Comparison of ENCODE assay signal across 18 mouse cellular contexts in the genomic region with DNA sequence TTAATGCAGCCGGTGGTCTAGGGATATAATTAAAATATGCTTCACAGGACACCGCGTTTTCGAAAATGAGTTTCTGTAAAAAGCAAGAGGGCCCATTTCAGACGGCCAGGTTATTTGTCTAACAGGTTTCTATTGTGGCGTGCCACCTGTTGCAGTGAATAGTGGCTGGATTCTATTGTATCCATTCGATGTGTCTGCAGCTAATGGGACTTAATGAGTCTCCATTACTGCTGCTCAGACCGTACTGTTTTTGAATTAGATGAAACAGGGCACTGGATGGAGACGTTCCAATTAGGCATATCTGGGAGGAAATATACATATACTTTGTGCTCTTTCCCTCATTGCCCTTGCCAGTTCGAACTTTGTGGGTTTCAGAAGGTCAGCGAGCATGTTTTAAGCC.
DNase-seq lines count a peak whose midpoint lies in the region; ATAC-seq and TF ChIP-seq lines count a peak whose summit lies in the region.
"Had no signal": no experiment of that assay in that cellular context is flagged by ENCODE, and none has a peak within 500 bp of the region (broad histone marks: within the 10 kb centered on the region; RNA-seq: fewer than 3 reads in every experiment).

No protein-coding gene starts in this region.

- DNase-seq in testis, postnatal 14 days (ENCODE audit: low spot score), result no peak
- peak; percentile 82 for DNase-seq in retina, embryonic 14.5 days (ENCODE audit: low spot score)
- no peak for DNase-seq in adrenal gland, postnatal 4 days (ENCODE audit: low spot score in 2 of 2)
- DNase-seq: adrenal gland, adult 2 months; adrenal gland, postnatal 25 days; cerebellum, adult 11 months; cerebellum, adult 8-10 months; embryo, embryonic 11 days; gastrocnemius, postnatal 10 days; heart, postnatal 4 days had no signal

- H3K27me3 ChIP-seq in forebrain, embryonic 12.5 days, result no peaks in the 10 kb centered on the region
- no peaks in the 10 kb centered on the region for H3K27me3 ChIP-seq in forebrain, embryonic 16.5 days (replicated peaks; ENCODE audit: control insufficient read depth, insufficient read depth, low read length)
- no peaks in the 10 kb centered on the region for H3K27me3 ChIP-seq in testis, adult 2 months (ENCODE audit: control insufficient read depth, insufficient read depth, low read length)
- H3K27me3 ChIP-seq: CH12.LX; embryonic facial prominence, embryonic 12.5 days; hindbrain, embryonic 13.5 days; intestine, embryonic 15.5 days had no signal

- peak; percentile 49; the same call in 1 of the 2 replicates for ATAC-seq in forebrain, embryonic 12.5 days (ENCODE audit: low FRiP score)
- no peak for ATAC-seq in forebrain, embryonic 16.5 days
- ATAC-seq: intestine, embryonic 15.5 days had no signal

- no peak for TF ChIP-seq CTCF in testis, adult 2 months (IDR thresholded peaks at IDR 0.05; ENCODE audit: control insufficient read depth, insufficient read depth, insufficient replicate concordance, low read depth, low read length)

- no peaks in the 10 kb centered on the region; the same call in 1 of the 2 replicates for H3K4me1 ChIP-seq in forebrain, embryonic 12.5 days
- peaks cover 4% of the 10 kb centered on the region; the same call in 1 of the 2 replicates for H3K4me1 ChIP-seq in forebrain, embryonic 16.5 days (replicated peaks; ENCODE audit: control insufficient read depth, insufficient read depth, low read length)
- peaks cover 2% of the 10 kb centered on the region; the same call in 1 of the 2 replicates for H3K4me1 ChIP-seq in testis, adult 2 months (ENCODE audit: control insufficient read depth, insufficient read depth, low read length)
- H3K4me1 ChIP-seq: embryonic facial prominence, embryonic 12.5 days; heart, embryonic 10.5 days; hindbrain, embryonic 13.5 days; intestine, embryonic 15.5 days had no signal

- TF ChIP-seq POLR2A in testis, adult 2 months (IDR thresholded peaks at IDR 0.05; ENCODE audit: control insufficient read depth, low read depth, low read length), result no peak

- no peak overlapping the region for H3K4me3 ChIP-seq in forebrain, embryonic 12.5 days (replicated peaks)
- no peak overlapping the region for H3K4me3 ChIP-seq in forebrain, embryonic 16.5 days (replicated peaks; ENCODE audit: low read length)
- H3K4me3 ChIP-seq in testis, adult 2 months (ENCODE audit: control insufficient read depth, low read depth, low read length), result peak overlapping the region; percentile 51; the same call in 1 of the 2 replicates
- H3K4me3 ChIP-seq: embryonic facial prominence, embryonic 12.5 days; heart, embryonic 10.5 days; hindbrain, embryonic 13.5 days; intestine, embryonic 15.5 days had no signal

- H3K4me2 ChIP-seq in forebrain, embryonic 12.5 days, result no peak overlapping the region
- no peak overlapping the region for H3K4me2 ChIP-seq in forebrain, embryonic 16.5 days (ENCODE audit: low read length)
- H3K4me2 ChIP-seq: embryonic facial prominence, embryonic 12.5 days; hindbrain, embryonic 13.5 days; intestine, embryonic 15.5 days had no signal

- H3K9ac ChIP-seq in forebrain, embryonic 12.5 days, result no peak overlapping the region
- H3K9ac ChIP-seq in forebrain, embryonic 16.5 days (replicated peaks; ENCODE audit: low read depth, low read length), result no peak overlapping the region
- H3K9ac ChIP-seq: embryonic facial prominence, embryonic 12.5 days; hindbrain, embryonic 13.5 days; intestine, embryonic 15.5 days had no signal

- H3K27ac ChIP-seq in forebrain, embryonic 12.5 days, result no peak overlapping the region
- no peak overlapping the region for H3K27ac ChIP-seq in forebrain, embryonic 16.5 days (ENCODE audit: low read length)
- H3K27ac ChIP-seq in testis, adult 2 months (ENCODE audit: control insufficient read depth, insufficient read depth, low read depth, low read length), result no peak overlapping the region
- H3K27ac ChIP-seq: embryonic facial prominence, embryonic 12.5 days; heart, embryonic 10.5 days; hindbrain, embryonic 13.5 days; intestine, embryonic 15.5 days had no signal

- no peaks in the 10 kb centered on the region for H3K9me3 ChIP-seq in forebrain, embryonic 12.5 days
- H3K9me3 ChIP-seq in forebrain, embryonic 16.5 days (ENCODE audit: control insufficient read depth, low read length), result no peaks in the 10 kb centered on the region
- H3K9me3 ChIP-seq: embryonic facial prominence, embryonic 12.5 days; heart, embryonic 10.5 days; hindbrain, embryonic 13.5 days; intestine, embryonic 15.5 days had no signal

- no peaks in the 10 kb centered on the region for H3K36me3 ChIP-seq in forebrain, embryonic 12.5 days (replicated peaks)
- H3K36me3 ChIP-seq in forebrain, embryonic 16.5 days (ENCODE audit: control insufficient read depth, insufficient read depth), result no peaks in the 10 kb centered on the region
- no peaks in the 10 kb centered on the region for H3K36me3 ChIP-seq in testis, adult 2 months (ENCODE audit: control insufficient read depth, insufficient read depth, low read length)
- H3K36me3 ChIP-seq: embryonic facial prominence, embryonic 12.5 days; heart, embryonic 10.5 days; hindbrain, embryonic 13.5 days; intestine, embryonic 15.5 days had no signal

- WGBS in forebrain, embryonic 12.5 days, result 44% methylated on average over 11 of the region's 11 CpGs
- WGBS in forebrain, embryonic 16.5 days, result 17% methylated on average over 11 of the region's 11 CpGs
